Mouse (Mus musculus) R1 (cell line): ENCODE results near the gene Vps13c.

ENCODE experiments used
- DNase-seq: peaks from one replicate; pipeline ENCODE4 v3.0.0-alpha.2; 2018; ENCODE audit warnings: low read depth, low spot score

Gene Vps13c

GRCm38 (mm10) chr9:67839981-67840859, at the start of gene Vps13c:
Vps13c (plus strand) TSS chr9:67840396.
- DNase-seq: peak; percentile 81

- DNase-seq: no peak
These were observed 47.8 kb upstream of the Vps13c start for GRCm38 (mm10) chr9:67792405-67792804.

GRCm38 (mm10) chr9:67793501-67793900, 46.7 kb upstream of the Vps13c start:
- no peak for DNase-seq

- DNase-seq: no peak
These were observed 46.0 kb upstream of the Vps13c start for GRCm38 (mm10) chr9:67794216-67794615.

- no peak for DNase-seq
These were observed 45.5 kb upstream of the Vps13c start for GRCm38 (mm10) chr9:67794668-67795067.

GRCm38 (mm10) chr9:67795205-67795675, 45.0 kb upstream of the Vps13c start:
- DNase-seq: no peak

- no peak for DNase-seq
These were observed 40.9 kb upstream of the Vps13c start for GRCm38 (mm10) chr9:67799078-67799819.

- DNase-seq: peak; percentile 65
These were observed 38.0 kb upstream of the Vps13c start for GRCm38 (mm10) chr9:67802241-67802640.

- DNase-seq: no peak
These were observed 33.2 kb upstream of the Vps13c start for GRCm38 (mm10) chr9:67807000-67807399.

GRCm38 (mm10) chr9:67810527-67810926, 29.7 kb upstream of the Vps13c start:
- DNase-seq: peak; percentile 61

GRCm38 (mm10) chr9:67811116-67811515, 29.1 kb upstream of the Vps13c start:
- DNase-seq: no peak

- no peak for DNase-seq
These were observed 27.0 kb upstream of the Vps13c start for GRCm38 (mm10) chr9:67813171-67813570.

- peak; percentile 66 for DNase-seq
These were observed 26.4 kb upstream of the Vps13c start for GRCm38 (mm10) chr9:67813665-67814337.

- DNase-seq: no peak
These were observed 23.8 kb upstream of the Vps13c start for GRCm38 (mm10) chr9:67816172-67816928.

GRCm38 (mm10) chr9:67817898-67818667, 22.1 kb upstream of the Vps13c start:
- no peak for DNase-seq

- no peak for DNase-seq
These were observed 21.6 kb upstream of the Vps13c start for GRCm38 (mm10) chr9:67818668-67818950.

GRCm38 (mm10) chr9:67823131-67823530, 17.1 kb upstream of the Vps13c start:
- no peak for DNase-seq

- DNase-seq: peak; percentile 51
These were observed 14.7 kb upstream of the Vps13c start for GRCm38 (mm10) chr9:67825527-67825926.

- peak; percentile 59 for DNase-seq
These were observed 12.0 kb upstream of the Vps13c start for GRCm38 (mm10) chr9:67828182-67828581.
